Mouse (Mus musculus) right cerebral cortex, postnatal 10 days (tissue): Measurements from ENCODE around the gene Dnajc15.

Experiments used
- DNase-seq, 2 experiments: peaks; one replicate each; pipeline ENCODE4 v3.0.0; 2021; ENCODE audit warnings: low spot score in 2 of 2

The Dnajc15 gene

DNA sequence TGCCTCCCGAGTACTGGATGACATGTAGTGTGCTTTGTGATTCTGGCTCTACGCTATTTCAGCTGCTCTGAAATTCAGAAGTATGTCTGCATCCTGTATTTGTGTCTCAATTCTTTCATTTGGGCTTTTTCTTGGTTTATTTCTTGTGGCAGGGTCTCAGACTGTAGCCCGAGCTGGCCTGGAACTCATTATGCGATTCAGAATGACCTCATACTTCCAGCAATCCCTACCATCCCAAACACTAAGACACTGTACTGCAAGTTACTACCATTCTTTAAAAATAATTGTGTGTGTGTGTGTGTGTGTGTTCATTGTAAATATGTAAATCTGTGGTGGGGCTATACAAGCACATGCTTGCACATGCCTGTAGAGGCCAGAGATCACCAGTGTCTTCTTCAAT, 78.4 kb downstream of the Dnajc15 start:
- no peak for DNase-seq

DNA sequence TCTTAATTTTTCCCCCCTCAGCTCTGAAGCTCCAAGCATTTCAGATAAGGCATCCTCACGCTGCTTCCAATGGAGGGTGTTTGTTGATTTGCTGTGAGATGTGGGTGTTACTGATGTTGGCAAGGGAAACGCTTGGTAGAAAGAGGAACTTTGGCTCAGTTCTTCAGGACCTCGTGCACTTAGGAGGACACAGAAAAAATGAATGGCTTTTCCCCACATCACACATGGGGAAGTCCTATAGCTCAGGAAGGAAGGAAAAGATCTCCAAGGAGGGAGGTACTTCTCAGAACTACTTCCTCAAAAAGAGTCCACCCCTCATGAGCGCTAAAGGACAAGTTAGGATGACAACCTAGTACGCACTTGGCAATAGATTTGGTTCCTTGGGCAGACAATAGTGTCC, 79.7 kb downstream of the Dnajc15 start:
- DNase-seq, result no peak

GRCm38 (mm10) chr14:77794285-77794949, 80.5 kb downstream of the Dnajc15 start:
- no peak for DNase-seq

DNA sequence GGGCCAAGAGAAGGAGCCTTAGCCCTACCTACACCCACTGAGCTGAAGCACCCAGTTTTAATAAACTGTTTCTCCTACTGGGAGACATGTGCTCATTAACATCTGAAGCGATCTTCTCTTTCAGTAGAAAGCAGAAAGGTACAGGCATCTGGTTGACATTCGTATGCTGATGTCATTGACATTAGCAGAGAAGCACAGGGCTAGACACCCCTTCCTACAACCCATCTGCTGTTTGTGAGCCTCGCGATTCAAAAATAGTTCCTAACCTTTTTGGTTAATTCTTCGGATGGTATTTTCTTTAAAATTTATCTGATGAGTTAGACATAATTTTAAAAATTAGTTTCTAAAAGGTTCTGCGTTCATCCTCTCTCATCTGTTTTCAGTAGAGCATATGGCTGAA, 81.9 kb downstream of the Dnajc15 start:
- no peak for DNase-seq

DNA sequence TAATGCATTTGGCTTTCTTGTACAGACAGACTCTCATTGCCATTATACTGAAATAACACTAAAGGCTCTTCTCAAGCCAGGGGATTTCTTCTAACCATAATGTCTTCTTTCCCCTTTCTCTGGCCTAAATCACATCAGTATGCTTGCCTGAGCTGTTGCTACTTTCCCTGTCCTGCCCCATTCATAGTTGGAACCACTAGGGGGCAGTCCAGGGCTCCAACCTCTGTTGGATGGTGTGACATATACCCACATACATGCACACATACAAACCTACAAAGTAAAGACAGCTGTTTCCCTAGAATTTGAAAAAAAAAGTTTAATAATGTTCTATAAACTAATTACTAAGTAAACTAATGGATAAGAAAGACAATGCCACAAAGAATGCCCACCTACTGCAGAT, 91.7 kb downstream of the Dnajc15 start:
- no peak for DNase-seq

GRCm38 (mm10) chr14:77777365-77777764, 97.6 kb downstream of the Dnajc15 start:
- no peak for DNase-seq

DNA sequence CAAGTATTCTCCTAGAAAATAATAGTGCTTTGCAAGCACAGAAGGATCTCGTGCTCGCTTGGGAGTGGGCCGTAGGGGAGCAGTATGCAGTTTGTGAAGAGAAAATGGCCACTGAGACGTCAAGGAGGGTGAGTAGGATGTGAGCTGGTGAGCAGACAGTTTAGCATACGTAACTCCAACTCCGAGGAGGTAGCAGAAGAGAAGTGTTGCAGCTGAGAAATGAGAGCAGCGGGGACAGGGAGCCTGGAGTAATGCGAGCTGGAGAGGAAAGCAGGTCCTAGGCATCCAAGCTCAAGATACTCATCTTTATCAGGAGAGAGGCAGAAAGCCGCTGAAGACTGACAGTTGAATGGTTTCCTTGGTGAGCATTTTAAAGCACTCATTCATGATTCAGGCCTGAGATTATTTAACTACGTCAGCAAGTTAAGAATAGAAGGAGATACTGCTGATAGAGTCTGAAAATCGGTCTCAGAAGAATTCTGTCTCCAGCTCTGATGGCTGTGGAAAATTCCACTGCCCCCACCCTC, 98.9 kb downstream of the Dnajc15 start:
- peak in 1 of 2 experiments; percentile 39 for DNase-seq

GRCm38 (mm10) chr14:77773331-77773730, 101.6 kb downstream of the Dnajc15 start:
- no peak for DNase-seq

GRCm38 (mm10) chr14:77771626-77772025, 103.3 kb downstream of the Dnajc15 start:
- DNase-seq, result no peak
